Mouse (Mus musculus) intestine, embryonic 16.5 days (tissue): Measurements from ENCODE around the gene Adam26b. TPM values are rescaled to one million over a fixed set of nuclear protein-coding genes. Genes with fewer than 3 reads are reported as not detected.
"Not testable (repeated sequence)": the region's sequence is repeated elsewhere in the genome, so short reads cannot be mapped to it uniquely, and the experiment has no call there.

Experiments used
- ATAC-seq: fragments of 200-750 bp; cut with Nextera tagmentation; 2 replicates; pipeline ENCODE4 v1.8.0; 2017; ENCODE audit warnings: moderate TSS enrichment, moderate library complexity
- H3K27ac ChIP-seq: fragments of 300-500 bp; sonication (generic); 2 replicates; pipeline ENCODE4 v1.5.1; 2014; ENCODE audit warnings: mild to moderate bottlenecking, low read length
- H3K27me3 ChIP-seq: fragments of 300-500 bp; sonication (generic); replicated peaks from 2 replicates; pipeline ENCODE4 v1.6.1; 2014; ENCODE audit warnings: low read length, control low read depth, mixed read lengths; ENCODE audit not compliant: control insufficient read depth, insufficient read depth
- H3K36me3 ChIP-seq: fragments of 300-500 bp; sonication (generic); 2 replicates; pipeline ENCODE4 v1.6.1; 2014; ENCODE audit warnings: low read length, control low read depth; ENCODE audit not compliant: control insufficient read depth, insufficient read depth
- H3K4me1 ChIP-seq: fragments of 300-500 bp; sonication (generic); 2 replicates; pipeline ENCODE4 v1.6.1; 2014; ENCODE audit warnings: low read length, control low read depth, mixed read lengths; ENCODE audit not compliant: control insufficient read depth, insufficient read depth
- H3K4me2 ChIP-seq: fragments of 300-500 bp; sonication (generic); 2 replicates; pipeline ENCODE4 v1.6.1; 2014; ENCODE audit warnings: low read depth, low read length, control low read depth
- H3K4me3 ChIP-seq: fragments of 300-500 bp; sonication (generic); 2 replicates; pipeline ENCODE4 v1.5.1; 2014; ENCODE audit warnings: mild to moderate bottlenecking, low read length
- H3K9ac ChIP-seq: fragments of 300-500 bp; sonication (generic); 2 replicates; pipeline ENCODE4 v1.6.1; 2014; ENCODE audit warnings: low read depth, low read length
- H3K9me3 ChIP-seq: fragments of 300-500 bp; sonication (generic); 2 replicates; pipeline ENCODE4 v1.6.1; 2016; ENCODE audit warnings: low read length, control low read depth; ENCODE audit not compliant: control insufficient read depth
- WGBS: fragments of 180-500 bp; shearing (Covaris S2); extraction: QIAGEN DNeasy Blood & Tissue Kit; methylation state at CpG from one replicate; pipeline ENCODE4 v1.1.7; 2014; 5-methylcytosine and 5-hydroxymethylcytosine counted together
- polyA plus RNA-seq: library from polyadenylated mRNA; unstranded; fragments of >200 nt; fragmentation: Nextera tagmentation; extraction: Ambion mirVana; gene quantifications from 2 replicates; pipeline ENCODE4 v1.2.1, GENCODE M21; 2015

Adam26b gene
- not detected in 2 replicates for polyA plus RNA-seq

DNA sequence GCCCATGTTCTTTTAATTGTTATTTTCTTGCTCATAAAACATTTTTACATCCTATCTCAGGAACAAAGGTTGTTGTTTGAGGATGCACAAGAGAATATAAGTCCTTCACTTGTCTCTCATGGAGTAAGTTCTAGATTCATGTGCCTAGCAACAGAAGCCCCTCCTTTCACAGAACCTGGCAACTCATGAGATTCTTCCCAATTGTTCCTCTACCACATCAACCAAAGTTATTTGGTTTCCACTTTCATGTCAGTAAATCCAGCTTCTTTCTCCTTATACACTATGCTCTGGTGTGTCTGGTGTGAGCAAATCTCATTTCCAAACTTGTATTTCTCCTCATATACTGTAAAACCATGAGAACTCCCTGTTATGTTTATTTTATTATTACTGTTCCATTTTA, at the start of gene Adam26b:
Gene Adam26b, minus strand, starts transcription at position 101 of the 400 bp plus-strand sequence.
- not testable (repeated sequence) for ATAC-seq, H3K27me3 ChIP-seq, H3K4me3 ChIP-seq, H3K9ac ChIP-seq, H3K27ac ChIP-seq, H3K4me1 ChIP-seq, H3K4me2 ChIP-seq, H3K9me3 ChIP-seq, H3K36me3 ChIP-seq

DNA sequence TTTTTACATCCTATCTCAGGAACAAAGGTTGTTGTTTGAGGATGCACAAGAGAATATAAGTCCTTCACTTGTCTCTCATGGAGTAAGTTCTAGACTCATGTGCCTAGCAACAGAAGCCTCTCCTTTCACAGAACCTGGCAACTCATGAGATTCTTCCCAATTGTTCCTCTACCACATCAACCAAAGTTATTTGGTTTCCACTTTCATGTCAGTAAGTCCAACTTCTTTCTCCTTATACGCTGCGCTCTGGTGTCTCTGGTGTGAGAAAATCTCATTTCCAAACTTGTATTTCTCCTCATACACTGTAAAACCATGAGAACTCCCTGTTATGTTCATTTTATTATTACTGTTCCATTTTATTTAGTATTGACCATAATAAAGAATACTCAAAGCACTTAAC, 48.7 kb upstream of the Adam26b start, which contains the start of gene Adam26a:
Gene Adam26a, minus strand, starts transcription at position 101 of the 400 bp plus-strand sequence.
- H3K27me3 ChIP-seq, H3K9me3 ChIP-seq, ATAC-seq, H3K36me3 ChIP-seq, H3K4me2 ChIP-seq, H3K4me3 ChIP-seq, H3K4me1 ChIP-seq, H3K27ac ChIP-seq, H3K9ac ChIP-seq: not testable (repeated sequence)
- 100% methylated on average over 2 of the region's 2 CpGs for WGBS

Other genes starting within 250 kb of the Adam26b start
- gene Zfp42, start 221.1 kb downstream of the Adam26b start, polyA plus RNA-seq = not detected in 2 replicates
- gene Adam26a, start 48.6 kb upstream of the Adam26b start, polyA plus RNA-seq = not detected in 2 replicates
- not detected in 2 replicates for gene Gm5346, start 99.2 kb upstream of the Adam26b start, polyA plus RNA-seq
- not detected in 2 replicates for gene Adam34, start 181.9 kb upstream of the Adam26b start, polyA plus RNA-seq